Mouse (Mus musculus) liver, embryonic 14.5 days (tissue): ENCODE results near the gene Ptgs1. TPM values are rescaled to one million over a fixed set of nuclear protein-coding genes. Genes with fewer than 3 reads are reported as not detected.

Source experiments
- ATAC-seq: fragments of 200-750 bp; cut with Nextera tagmentation; 2 replicates; pipeline ENCODE4 v1.8.0; 2017; ENCODE audit warnings: moderate number of reproducible peaks, mild to moderate bottlenecking, moderate library complexity; ENCODE audit not compliant: insufficient read depth
- DNase-seq, 3 experiments: peaks; one replicate each; pipeline ENCODE4 v3.0.0-alpha.2; 2012 to 2013; ENCODE audit warnings: low read depth in 3 of 3, low spot score in 3 of 3
- H3K27ac ChIP-seq: fragments of 300-500 bp; sonication (generic); 2 replicates; pipeline ENCODE4 v1.5.1; 2014; ENCODE audit warnings: moderate library complexity, mild to moderate bottlenecking, control low read depth, inconsistent platforms
- H3K27me3 ChIP-seq: fragments of 300-500 bp; sonication (generic); 2 replicates; pipeline ENCODE4 v1.6.1; 2014; ENCODE audit warnings: mild to moderate bottlenecking, low read length, moderate library complexity; ENCODE audit not compliant: control insufficient read depth, insufficient read depth
- H3K36me3 ChIP-seq: fragments of 300-500 bp; sonication (generic); replicated peaks from 2 replicates; pipeline ENCODE4 v1.6.1; 2014; ENCODE audit warnings: low read depth; ENCODE audit not compliant: control insufficient read depth, insufficient read depth
- H3K4me1 ChIP-seq, 2 experiments: fragments of 200-500 bp in 1 of 2; fragments of 300-500 bp in 1 of 2; sonication (generic) in 1 of 2; replicated peaks; 2 replicates each; pipeline ENCODE4 v1.6.1; 2012 to 2014; ENCODE audit warnings: antibody characterized with exemption in 1 of 2, inconsistent platforms in 1 of 2, low read length in 1 of 2; ENCODE audit not compliant: control insufficient read depth in 2 of 2, insufficient read depth in 2 of 2
- H3K4me2 ChIP-seq: fragments of 300-500 bp; sonication (generic); 2 replicates; pipeline ENCODE4 v1.6.1; 2014; ENCODE audit warnings: low read depth, mild to moderate bottlenecking, control low read depth, moderate library complexity
- H3K4me3 ChIP-seq, 2 experiments: fragments of 200-500 bp in 1 of 2; fragments of 300-500 bp in 1 of 2; sonication (generic) in 1 of 2; 2 replicates each; pipeline ENCODE4 v1.5.1; 2012 to 2014; ENCODE audit warnings: low read depth in 2 of 2, low read length in 2 of 2, mild to moderate bottlenecking in 2 of 2, control low read depth in 1 of 2, inconsistent platforms in 1 of 2, moderate library complexity in 1 of 2; ENCODE audit not compliant: insufficient read depth in 1 of 2
- H3K9ac ChIP-seq: fragments of 300-500 bp; sonication (generic); replicated peaks from 2 replicates; pipeline ENCODE4 v1.6.1; 2014; ENCODE audit warnings: mild to moderate bottlenecking, control low read depth, moderate library complexity
- H3K9me3 ChIP-seq: fragments of 300-500 bp; sonication (generic); 2 replicates; pipeline ENCODE4 v1.6.1; 2016; ENCODE audit warnings: low read length, mixed read lengths; ENCODE audit not compliant: control insufficient read depth
- CTCF ChIP-seq: IDR thresholded peaks from 2 replicates; pipeline ENCODE4 v1.5.1; 2016; ENCODE audit warnings: antibody characterized with exemption, low read depth, control low read depth
- EP300 ChIP-seq: IDR thresholded peaks from 2 replicates; pipeline ENCODE4 v1.6.1; 2016; ENCODE audit warnings: antibody characterized with exemption, low read depth
- WGBS: fragments of 180-500 bp; shearing (Covaris S2); extraction: QIAGEN DNeasy Blood & Tissue Kit; methylation state at CpG from one replicate; pipeline ENCODE4 v1.1.7; 2014; ENCODE audit not compliant: insufficient replicate concordance; 5-methylcytosine and 5-hydroxymethylcytosine counted together
- polyA plus RNA-seq, 2 experiments: library from polyadenylated mRNA; depleted of rRNA in 1 of 2; stranded (reverse) in 1 of 2; unstranded in 1 of 2; fragments of >200 nt; fragmentation: Nextera tagmentation in 1 of 2; extraction: Ambion mirVana in 1 of 2; gene quantifications; 2 replicates each; pipeline versions ENCODE4 v1.2.1 to v1.2.3; 2012 to 2014

Gene Ptgs1
- polyA plus RNA-seq, 2 experiments: 9.9 to 16.4 TPM

- DNase-seq: no peak
- ATAC-seq: no peak
- no peaks in the 10 kb centered on the region for H3K9me3 ChIP-seq
- TF ChIP-seq CTCF (no peak), EP300 (no peak)
- no peak overlapping the region for H3K4me2 ChIP-seq
- H3K4me3 ChIP-seq: no peak overlapping the region
- H3K36me3 ChIP-seq: no peaks in the 10 kb centered on the region
- H3K27me3 ChIP-seq: peaks cover 39% of the 10 kb centered on the region
- peaks cover 6 to 24% of the 10 kb centered on the region in 2 experiments for H3K4me1 ChIP-seq
- no peak overlapping the region for H3K9ac ChIP-seq
- no peak overlapping the region for H3K27ac ChIP-seq
- WGBS: 70% methylated on average over 11 of the region's 11 CpGs
Observed at GRCm38 (mm10) chr2:36207071-36207470, 23.2 kb upstream of the Ptgs1 start.

GRCm38 (mm10) chr2:36210796-36211195 is 19.4 kb upstream of the Ptgs1 start:
- 5% methylated on average over 30 of the region's 34 CpGs for WGBS
- H3K9ac ChIP-seq: no peak overlapping the region
- TF ChIP-seq CTCF (no peak), EP300 (no peak)
- peaks cover 0 to 3% of the 10 kb centered on the region in 2 experiments; a peak in 1 of 4 replicates for H3K4me1 ChIP-seq
- peaks cover 29% of the 10 kb centered on the region for H3K27me3 ChIP-seq
- DNase-seq (no peak), ATAC-seq (no peak)
- H3K27ac ChIP-seq: no peak overlapping the region
- no peaks in the 10 kb centered on the region for H3K36me3 ChIP-seq
- no peak overlapping the region for H3K4me2 ChIP-seq
- H3K9me3 ChIP-seq: no peaks in the 10 kb centered on the region
- H3K4me3 ChIP-seq: no peak overlapping the region

GRCm38 (mm10) chr2:36211785-36212184 is 18.4 kb upstream of the Ptgs1 start:
- 45% methylated on average over 7 of the region's 7 CpGs for WGBS

GRCm38 (mm10) chr2:36213108-36213507 is 17.1 kb upstream of the Ptgs1 start:
- Histone ChIP-seq H3K4me2 (no peak overlapping the region), H3K4me3 (no peak overlapping the region), H3K9ac (no peak overlapping the region), H3K36me3 (no peaks in the 10 kb centered on the region), H3K4me1 (peaks cover 0 to 8% of the 10 kb centered on the region in 2 experiments; a peak in 2 of 4 replicates), H3K27me3 (peaks cover 29% of the 10 kb centered on the region), H3K27ac (no peak overlapping the region), H3K9me3 (no peaks in the 10 kb centered on the region)
- TF ChIP-seq EP300 (no peak), CTCF (no peak)
- DNase-seq (no peak), ATAC-seq (no peak)
- WGBS: 36% methylated on average over 7 of the region's 7 CpGs

More at GRCm38 (mm10) chr2:36211785-36212184, 18.4 kb upstream of the Ptgs1 start:
- no peak for TF ChIP-seq CTCF
- TF ChIP-seq EP300: no peak
- Histone ChIP-seq H3K9me3 (no peaks in the 10 kb centered on the region), H3K4me3 (no peak overlapping the region), H3K4me1 (peaks cover 0 to 8% of the 10 kb centered on the region in 2 experiments; a peak in 2 of 4 replicates), H3K9ac (no peak overlapping the region), H3K27me3 (peaks cover 29% of the 10 kb centered on the region), H3K27ac (no peak overlapping the region), H3K36me3 (no peaks in the 10 kb centered on the region), H3K4me2 (no peak overlapping the region)
- ATAC-seq (no peak), DNase-seq (no peak)

GRCm38 (mm10) chr2:36214023-36214422 is 16.2 kb upstream of the Ptgs1 start:
- Histone ChIP-seq H3K27ac (no peak overlapping the region), H3K9me3 (no peaks in the 10 kb centered on the region), H3K4me1 (peaks cover 0 to 8% of the 10 kb centered on the region in 2 experiments; a peak in 2 of 4 replicates), H3K4me3 (no peak overlapping the region), H3K4me2 (peak overlapping the region; percentile 52), H3K9ac (no peak overlapping the region), H3K27me3 (peaks cover 29% of the 10 kb centered on the region), H3K36me3 (no peaks in the 10 kb centered on the region)
- WGBS: 5% methylated on average over 8 of the region's 8 CpGs
- TF ChIP-seq EP300: no peak
- TF ChIP-seq CTCF: peak; percentile 95
- peak; percentile 71 for ATAC-seq
- peak; percentile 64 to 70 (median 69) for DNase-seq
